Mouse (Mus musculus): ENCODE measurements at regions not wholly inside any gene's neighbourhood (a gene's known extent, or its start where the extent isn't known, plus 50 kb on each side); places are given as distances from the start of the nearest gene placed in this dataset.
"Not testable (repeated sequence)": the region's sequence is repeated elsewhere in the genome, so short reads cannot be mapped to it uniquely, and the experiment has no call there.

GRCm38 (mm10) chr9:14060257-14060656, 214.6 kb upstream of the Sesn3 start:
- Histone ChIP-seq H3K27ac (no peak overlapping the region), H3K9me3 (replicated peaks) (no peaks in the 10 kb centered on the region), H3K36me3 (no peaks in the 10 kb centered on the region), H3K9ac (no peak overlapping the region), H3K4me2 (no peak overlapping the region), H3K4me3 (replicated peaks) (no peak overlapping the region), H3K27me3 (no peaks in the 10 kb centered on the region), H3K4me1 (replicated peaks) (no peaks in the 10 kb centered on the region)
- DNase-seq (no peak), ATAC-seq (ENCODE audit: low read depth) (no peak)
- WGBS (ENCODE audit: insufficient replicate concordance) = 78% methylated on average over 2 of the region's 2 CpGs

GRCm38 (mm10) chr9:14061389-14061788, 213.5 kb upstream of the Sesn3 start:
- Histone ChIP-seq H3K36me3 (no peaks in the 10 kb centered on the region), H3K27me3 (no peaks in the 10 kb centered on the region)
- DNase-seq = no peak

GRCm38 (mm10) chr9:14061840-14062239, 213.0 kb upstream of the Sesn3 start:
- Histone ChIP-seq H3K36me3 (no peaks in the 10 kb centered on the region), H3K27ac (no peak overlapping the region), H3K9me3 (replicated peaks) (no peaks in the 10 kb centered on the region), H3K27me3 (no peaks in the 10 kb centered on the region), H3K4me2 (no peak overlapping the region), H3K4me1 (replicated peaks) (no peaks in the 10 kb centered on the region), H3K4me3 (replicated peaks) (no peak overlapping the region), H3K9ac (no peak overlapping the region)
- DNase-seq (no peak), ATAC-seq (ENCODE audit: low read depth) (no peak)
- 73% methylated on average over 9 of the region's 9 CpGs for WGBS (ENCODE audit: insufficient replicate concordance)

More at GRCm38 (mm10) chr9:14061389-14061788, 213.5 kb upstream of the Sesn3 start:
- WGBS (ENCODE audit: insufficient replicate concordance) = 68% methylated on average over 5 of the region's 5 CpGs
- no peak overlapping the region for H3K9ac ChIP-seq
- no peak for ATAC-seq (ENCODE audit: low read depth)
- no peaks in the 10 kb centered on the region for H3K9me3 ChIP-seq (replicated peaks)
- H3K4me1 ChIP-seq (replicated peaks) = no peaks in the 10 kb centered on the region
- no peak overlapping the region for H3K27ac ChIP-seq
- no peak overlapping the region for H3K4me2 ChIP-seq
- no peak overlapping the region for H3K4me3 ChIP-seq (replicated peaks)

GRCm38 (mm10) chr9:14062706-14063105, 212.2 kb upstream of the Sesn3 start:
- Histone ChIP-seq H3K9ac (no peak overlapping the region), H3K27me3 (no peaks in the 10 kb centered on the region), H3K27ac (no peak overlapping the region), H3K4me3 (replicated peaks) (no peak overlapping the region), H3K4me1 (replicated peaks) (no peaks in the 10 kb centered on the region), H3K36me3 (no peaks in the 10 kb centered on the region), H3K4me2 (no peak overlapping the region), H3K9me3 (replicated peaks) (no peaks in the 10 kb centered on the region)
- WGBS (ENCODE audit: insufficient replicate concordance) = 57% methylated on average over 1 of the region's 1 CpGs
- DNase-seq = no peak
- ATAC-seq (ENCODE audit: low read depth) = no peak

GRCm38 (mm10) chr9:14066741-14067140, 208.1 kb upstream of the Sesn3 start:
- not testable (repeated sequence) for H3K4me1 ChIP-seq (replicated peaks); ATAC-seq (ENCODE audit: low read depth); H3K9me3 ChIP-seq (replicated peaks); H3K27me3 ChIP-seq; DNase-seq; H3K36me3 ChIP-seq; H3K4me3 ChIP-seq (replicated peaks); H3K4me2 ChIP-seq; H3K27ac ChIP-seq; H3K9ac ChIP-seq
- WGBS (ENCODE audit: insufficient replicate concordance) = 68% methylated on average over 7 of the region's 7 CpGs

GRCm38 (mm10) chr9:14069076-14069475, 205.8 kb upstream of the Sesn3 start:
- 76% methylated on average over 6 of the region's 6 CpGs for WGBS (ENCODE audit: insufficient replicate concordance)
- Histone ChIP-seq H3K4me2 (no peak overlapping the region), H3K27me3 (no peaks in the 10 kb centered on the region), H3K9me3 (replicated peaks) (no peaks in the 10 kb centered on the region), H3K4me1 (replicated peaks) (no peaks in the 10 kb centered on the region), H3K4me3 (replicated peaks) (no peak overlapping the region), H3K36me3 (no peaks in the 10 kb centered on the region), H3K9ac (no peak overlapping the region), H3K27ac (no peak overlapping the region)
- ATAC-seq (ENCODE audit: low read depth) = no peak
- DNase-seq = no peak

GRCm38 (mm10) chr9:14069770-14070169, 205.1 kb upstream of the Sesn3 start:
- Histone ChIP-seq H3K27me3 (no peaks in the 10 kb centered on the region), H3K4me2 (no peak overlapping the region), H3K4me1 (replicated peaks) (no peaks in the 10 kb centered on the region), H3K9ac (no peak overlapping the region), H3K4me3 (replicated peaks) (no peak overlapping the region), H3K9me3 (replicated peaks) (no peaks in the 10 kb centered on the region), H3K36me3 (no peaks in the 10 kb centered on the region), H3K27ac (no peak overlapping the region)
- ATAC-seq (ENCODE audit: low read depth) = no peak
- no peak for DNase-seq
- 55% methylated on average over 3 of the region's 3 CpGs for WGBS (ENCODE audit: insufficient replicate concordance)

- Histone ChIP-seq H3K4me3 (replicated peaks) (no peak overlapping the region), H3K27ac (no peak overlapping the region), H3K9ac (no peak overlapping the region), H3K27me3 (no peaks in the 10 kb centered on the region), H3K9me3 (replicated peaks) (no peaks in the 10 kb centered on the region), H3K36me3 (no peaks in the 10 kb centered on the region), H3K4me2 (no peak overlapping the region), H3K4me1 (replicated peaks) (no peaks in the 10 kb centered on the region)
- WGBS (ENCODE audit: insufficient replicate concordance) = 50% methylated on average over 6 of the region's 6 CpGs
- no peak for ATAC-seq (ENCODE audit: low read depth)
- DNase-seq = no peak
Observed at GRCm38 (mm10) chr9:14071728-14072127, 203.1 kb upstream of the Sesn3 start.

- Histone ChIP-seq H3K4me2 (no peak overlapping the region), H3K4me3 (replicated peaks) (no peak overlapping the region), H3K36me3 (no peaks in the 10 kb centered on the region), H3K4me1 (replicated peaks) (no peaks in the 10 kb centered on the region), H3K9me3 (replicated peaks) (no peaks in the 10 kb centered on the region), H3K27ac (no peak overlapping the region), H3K27me3 (no peaks in the 10 kb centered on the region), H3K9ac (no peak overlapping the region)
- ATAC-seq (ENCODE audit: low read depth) = no peak
- WGBS (ENCODE audit: insufficient replicate concordance) = 59% methylated on average over 1 of the region's 1 CpGs
- no peak for DNase-seq
Observed at GRCm38 (mm10) chr9:14072950-14073349, 201.9 kb upstream of the Sesn3 start.

- Histone ChIP-seq H3K9me3 (replicated peaks) (no peaks in the 10 kb centered on the region), H3K4me3 (replicated peaks) (no peak overlapping the region), H3K4me2 (no peak overlapping the region), H3K27ac (no peak overlapping the region), H3K4me1 (replicated peaks) (no peaks in the 10 kb centered on the region), H3K36me3 (no peaks in the 10 kb centered on the region), H3K9ac (no peak overlapping the region), H3K27me3 (no peaks in the 10 kb centered on the region)
- ATAC-seq (ENCODE audit: low read depth) = no peak
- 31% methylated on average over 6 of the region's 6 CpGs for WGBS (ENCODE audit: insufficient replicate concordance)
- no peak for DNase-seq
Observed at GRCm38 (mm10) chr9:14074273-14074672, 200.6 kb upstream of the Sesn3 start.

GRCm38 (mm10) chr9:14074866-14075265, 200.0 kb upstream of the Sesn3 start:
- not testable (repeated sequence) for ATAC-seq (ENCODE audit: low read depth); H3K4me2 ChIP-seq; H3K4me3 ChIP-seq (replicated peaks); H3K27ac ChIP-seq; H3K4me1 ChIP-seq (replicated peaks); DNase-seq; H3K36me3 ChIP-seq; H3K27me3 ChIP-seq; H3K9ac ChIP-seq; H3K9me3 ChIP-seq (replicated peaks)

GRCm38 (mm10) chr9:14075452-14075851, 199.4 kb upstream of the Sesn3 start:
- H3K27ac ChIP-seq = no peak overlapping the region
- no peaks in the 10 kb centered on the region for H3K27me3 ChIP-seq
- no peak overlapping the region for H3K4me3 ChIP-seq (replicated peaks)
- WGBS (ENCODE audit: insufficient replicate concordance) = 65% methylated on average over 4 of the region's 4 CpGs
- no peak overlapping the region for H3K9ac ChIP-seq
- no peaks in the 10 kb centered on the region for H3K4me1 ChIP-seq (replicated peaks)
- DNase-seq (no peak), ATAC-seq (ENCODE audit: low read depth) (no peak)
- no peaks in the 10 kb centered on the region for H3K36me3 ChIP-seq
- no peak overlapping the region for H3K4me2 ChIP-seq
- no peaks in the 10 kb centered on the region for H3K9me3 ChIP-seq (replicated peaks)

- WGBS (ENCODE audit: insufficient replicate concordance) = 73% methylated on average over 1 of the region's 1 CpGs
- no peak overlapping the region for H3K9ac ChIP-seq
- H3K36me3 ChIP-seq = no peaks in the 10 kb centered on the region
- H3K27me3 ChIP-seq = no peaks in the 10 kb centered on the region
- DNase-seq (no peak), ATAC-seq (ENCODE audit: low read depth) (no peak)
- H3K27ac ChIP-seq = no peak overlapping the region
- no peak overlapping the region for H3K4me2 ChIP-seq
- H3K9me3 ChIP-seq (replicated peaks) = no peaks in the 10 kb centered on the region
- no peak overlapping the region for H3K4me3 ChIP-seq (replicated peaks)
- H3K4me1 ChIP-seq (replicated peaks) = no peaks in the 10 kb centered on the region
Observed at GRCm38 (mm10) chr9:14075868-14076267, 199.0 kb upstream of the Sesn3 start.
